Comparison of ENCODE assay signal across 13 mouse cellular contexts in genomic region chr3:95511611-95512180, GRCm38 (mm10). TPM values are rescaled to one million over a fixed set of nuclear protein-coding genes. Genes with fewer than 3 reads are reported as not detected.
DNase-seq lines count a peak whose midpoint lies in the region; ATAC-seq and TF ChIP-seq lines count a peak whose summit lies in the region.
"Had no signal": no experiment of that assay in that cellular context is flagged by ENCODE, and none has a peak within 500 bp of the region (broad histone marks: within the 10 kb centered on the region; RNA-seq: fewer than 3 reads in every experiment).

No protein-coding gene starts in this region.

- 9% methylated on average over 9 of the region's 9 CpGs for WGBS in thymus, adult 2 months
- 87% methylated on average over 9 of the region's 9 CpGs for WGBS in forebrain, embryonic 15.5 days

- no peak overlapping the region for H3K9ac ChIP-seq in forebrain, embryonic 15.5 days (replicated peaks)

- ATAC-seq in forebrain, embryonic 15.5 days (replicated peaks), result no peak

- TF ChIP-seq CTCF in thymus, adult 2 months (IDR thresholded peaks at IDR 0.05; ENCODE audit: borderline replicate concordance, control insufficient read depth, extremely low read depth, insufficient read depth, low read length, poor library complexity), result no peak

- no peaks in the 10 kb centered on the region for H3K27me3 ChIP-seq in thymus, adult 2 months (ENCODE audit: control insufficient read depth, insufficient read depth, low read length)
- H3K27me3 ChIP-seq in forebrain, embryonic 15.5 days, result no peaks in the 10 kb centered on the region

- H3K9me3 ChIP-seq in forebrain, embryonic 15.5 days, result no peaks in the 10 kb centered on the region

- DNase-seq in adrenal gland, adult 2 months, result peak; percentile 40
- no peak for DNase-seq in adrenal gland, postnatal 4 days (ENCODE audit: low spot score in 2 of 2)
- DNase-seq in adrenal gland, postnatal 14 days, result peak; percentile 32
- peak; percentile 42 for DNase-seq in lung, postnatal 25 days (ENCODE audit: low spot score)
- peak; percentile 55 for DNase-seq in thymus, adult 2 months
- DNase-seq in yolk sac, embryonic 10.5 days (ENCODE audit: low spot score), result no peak
- DNase-seq in kidney, postnatal 25 days, result no peak
- DNase-seq: cerebellum, postnatal 10 days had no signal

- H3K4me1 ChIP-seq in thymus, adult 2 months (replicated peaks; ENCODE audit: control insufficient read depth, insufficient read depth, low read length), result peaks cover 5% of the 10 kb centered on the region; the same call in 1 of the 2 replicates
- no peaks in the 10 kb centered on the region for H3K4me1 ChIP-seq in forebrain, embryonic 15.5 days

- peak overlapping the region; percentile 73 for H3K27ac ChIP-seq in thymus, adult 2 months (ENCODE audit: control insufficient read depth, insufficient read depth, low read length)
- H3K27ac ChIP-seq in forebrain, embryonic 15.5 days (replicated peaks), result no peak overlapping the region

- H3K36me3 ChIP-seq in thymus, adult 2 months (ENCODE audit: control insufficient read depth, insufficient read depth, low read length), result no peaks in the 10 kb centered on the region
- no peaks in the 10 kb centered on the region for H3K36me3 ChIP-seq in forebrain, embryonic 15.5 days

- no peak for TF ChIP-seq POLR2A in thymus, adult 2 months (IDR thresholded peaks at IDR 0.05; ENCODE audit: control insufficient read depth, extremely low read depth, insufficient read depth, low read length, poor library complexity)

- no peak overlapping the region for H3K4me2 ChIP-seq in forebrain, embryonic 15.5 days (replicated peaks)

- H3K4me3 ChIP-seq in thymus, adult 2 months (ENCODE audit: control insufficient read depth, insufficient read depth, low read length), result no peak overlapping the region
- no peak overlapping the region for H3K4me3 ChIP-seq in forebrain, embryonic 15.5 days

RNA-seq across cellular contexts. Expression of gene Ctsk, which starts 12.6 kb away (rescaled TPM):
- total RNA-seq in adrenal gland, adult 2 months (2021), result 1 to 10 TPM; 4.4 to 5.0 TPM
- polyA plus RNA-seq in adrenal gland, adult 2 months (2012; rRNA removed), result 0.48 and 0.86 TPM in 2 replicates
- total RNA-seq in adrenal gland, postnatal 4 days (2021), result 10 to 100 TPM; 18.8 to 24.2 TPM
- total RNA-seq in adrenal gland, postnatal 14 days (2021), result 8.4 and 11.0 TPM in 2 replicates
- 2.0 and 2.5 TPM in 2 replicates for polyA plus RNA-seq in thymus, adult 2 months (2012; rRNA removed)
- 3.7 and 4.3 TPM in 2 replicates for polyA plus RNA-seq in forebrain, embryonic 15.5 days (2015; fragmentation: Nextera tagmentation; extraction: Ambion mirVana)

RNA-seq across cellular contexts. Expression of gene Ctss, which starts 14.9 kb away (rescaled TPM):
- total RNA-seq in adrenal gland, adult 2 months (2021), result 10 to 100 TPM; 51.8 to 57.1 TPM
- polyA plus RNA-seq in adrenal gland, adult 2 months (2012; rRNA removed), result 5.5 and 8.0 TPM in 2 replicates
- 10 to 100 TPM; 24.5 to 30.2 TPM for total RNA-seq in adrenal gland, postnatal 4 days (2021)
- 15.2 and 28.4 TPM in 2 replicates for total RNA-seq in adrenal gland, postnatal 14 days (2021)
- polyA plus RNA-seq in thymus, adult 2 months (2012; rRNA removed), result 48.5 and 70.6 TPM in 2 replicates
- polyA plus RNA-seq in forebrain, embryonic 15.5 days (2015; fragmentation: Nextera tagmentation; extraction: Ambion mirVana), result 11.9 and 13.9 TPM in 2 replicates

RNA-seq across cellular contexts. Expression of gene Hormad1, which starts 47.8 kb away (rescaled TPM):
- total RNA-seq in adrenal gland, adult 2 months (2021), result not detected
- polyA plus RNA-seq in adrenal gland, adult 2 months (2012; rRNA removed), result not detected in 2 replicates
- not detected for total RNA-seq in adrenal gland, postnatal 4 days (2021)
- not detected in 2 replicates for total RNA-seq in adrenal gland, postnatal 14 days (2021)
- not detected in 2 replicates for polyA plus RNA-seq in thymus, adult 2 months (2012; rRNA removed)
- not detected in 2 replicates for polyA plus RNA-seq in forebrain, embryonic 15.5 days (2015; fragmentation: Nextera tagmentation; extraction: Ambion mirVana)
- total RNA-seq: gastrocnemius, adult 8-10 months; heart, postnatal 25 days had no signal
- polyA plus RNA-seq: large intestine, adult 2 months; limb, embryonic 14.5 days had no signal

Comparison
In these comparisons a context has a peak if more than half of its experiments do, and no peak if none do; other contexts are left out.
1. DNase-seq: peak in adrenal gland, adult 2 months (single experiment), adrenal gland, postnatal 14 days (single experiment), lung, postnatal 25 days (single experiment) and thymus, adult 2 months (single experiment); none in adrenal gland, postnatal 4 days (0 of 2), yolk sac, embryonic 10.5 days (single experiment) and kidney, postnatal 25 days (0 of 2).